In genomic region chr7:6358937-6359590, GRCm38 (mm10) we compare ENCODE assay signal across 10 mouse cellular contexts. TPM values are rescaled to one million over a fixed set of nuclear protein-coding genes. Genes with fewer than 3 reads are reported as not detected.
DNase-seq lines count a peak whose midpoint lies in the region; ATAC-seq and TF ChIP-seq lines count a peak whose summit lies in the region.
"Had no signal": no experiment of that assay in that cellular context is flagged by ENCODE, and none has a peak within 500 bp of the region (broad histone marks: within the 10 kb centered on the region; RNA-seq: fewer than 3 reads in every experiment).

No protein-coding gene starts in this region.

- ATAC-seq in hindbrain, embryonic 11.5 days (ENCODE audit: low FRiP score), result no peak
- no peak for ATAC-seq in hindbrain, embryonic 12.5 days (ENCODE audit: low FRiP score)
- no peak for ATAC-seq in Patski
- no peak for ATAC-seq in embryonic facial prominence, embryonic 14.5 days (ENCODE audit: low read depth)
- no peak for ATAC-seq in midbrain, embryonic 13.5 days

- H3K4me2 ChIP-seq in hindbrain, embryonic 11.5 days (replicated peaks; ENCODE audit: low read depth, low read length), result no peak overlapping the region
- H3K4me2 ChIP-seq in hindbrain, embryonic 12.5 days (replicated peaks), result no peak overlapping the region
- no peak overlapping the region for H3K4me2 ChIP-seq in embryonic facial prominence, embryonic 14.5 days (ENCODE audit: low read depth, low read length)
- no peak overlapping the region for H3K4me2 ChIP-seq in midbrain, embryonic 13.5 days (replicated peaks)
- H3K4me2 ChIP-seq: limb, embryonic 15.5 days had no signal

- no peak overlapping the region for H3K27ac ChIP-seq in hindbrain, embryonic 11.5 days (ENCODE audit: low read depth, low read length)
- H3K27ac ChIP-seq in hindbrain, embryonic 12.5 days, result no peak overlapping the region
- no peak overlapping the region for H3K27ac ChIP-seq in embryonic facial prominence, embryonic 14.5 days (replicated peaks; ENCODE audit: low read depth, low read length)
- H3K27ac ChIP-seq in midbrain, embryonic 13.5 days, result peak overlapping the region; percentile 65; the same call in 1 of the 2 replicates
- H3K27ac ChIP-seq: limb, embryonic 15.5 days had no signal

- POLR2A ChIA-PET in Patski (lab: Charles Lee), result no interaction called here

- no peak overlapping the region for H3K9ac ChIP-seq in hindbrain, embryonic 11.5 days (ENCODE audit: low read depth, low read length)
- H3K9ac ChIP-seq in hindbrain, embryonic 12.5 days, result no peak overlapping the region
- H3K9ac ChIP-seq in embryonic facial prominence, embryonic 14.5 days (ENCODE audit: low read depth, low read length), result no peak overlapping the region
- H3K9ac ChIP-seq in midbrain, embryonic 13.5 days (replicated peaks), result no peak overlapping the region; the same call in 1 of the 2 replicates
- H3K9ac ChIP-seq: limb, embryonic 15.5 days had no signal

- no peaks in the 10 kb centered on the region for H3K9me3 ChIP-seq in hindbrain, embryonic 11.5 days (ENCODE audit: control insufficient read depth, low read length)
- no peaks in the 10 kb centered on the region for H3K9me3 ChIP-seq in hindbrain, embryonic 12.5 days (replicated peaks)
- no peaks in the 10 kb centered on the region for H3K9me3 ChIP-seq in embryonic facial prominence, embryonic 14.5 days (ENCODE audit: control insufficient read depth, low read length)
- H3K9me3 ChIP-seq in midbrain, embryonic 13.5 days, result no peaks in the 10 kb centered on the region
- H3K9me3 ChIP-seq: limb, embryonic 15.5 days had no signal

- peak; percentile 85 for DNase-seq in hindbrain, embryonic 11.5 days (ENCODE audit: low spot score)
- peak; percentile 82 for DNase-seq in 416B (ENCODE audit: low read depth)
- DNase-seq in Patski (ENCODE audit: low read depth, low spot score), result no peak
- DNase-seq in embryonic facial prominence, embryonic 14.5 days (ENCODE audit: low spot score), result peak; percentile 76
- DNase-seq in right cerebral cortex, postnatal 25 days, result no peak
- DNase-seq in gastrocnemius, postnatal 25 days, result no peak

- in situ Hi-C loops in Patski (cut with MboI; ENCODE audit: low pct_unique_long_range_greater_than_20kb), result loop anchor here (5.0 kb wide), 2 partner anchors 73 to 168 kb away; no protein-coding TSS in a partner anchor

- 57% methylated on average over 10 of the region's 10 CpGs for WGBS in hindbrain, embryonic 11.5 days
- 52% methylated on average over 10 of the region's 10 CpGs for WGBS in hindbrain, embryonic 12.5 days
- 57% methylated on average over 10 of the region's 10 CpGs for WGBS in embryonic facial prominence, embryonic 14.5 days
- 50% methylated on average over 10 of the region's 10 CpGs for WGBS in midbrain, embryonic 13.5 days

- no peak overlapping the region for H3K4me3 ChIP-seq in hindbrain, embryonic 11.5 days (ENCODE audit: low read depth, low read length)
- no peak overlapping the region for H3K4me3 ChIP-seq in hindbrain, embryonic 12.5 days
- no peak overlapping the region for H3K4me3 ChIP-seq in embryonic facial prominence, embryonic 14.5 days (ENCODE audit: low read depth, low read length)
- H3K4me3 ChIP-seq in midbrain, embryonic 13.5 days (replicated peaks), result no peak overlapping the region
- H3K4me3 ChIP-seq: limb, embryonic 15.5 days had no signal

- H3K4me1 ChIP-seq in hindbrain, embryonic 11.5 days (replicated peaks; ENCODE audit: control insufficient read depth, insufficient read depth, low read length), result no peaks in the 10 kb centered on the region
- peaks cover 4% of the 10 kb centered on the region for H3K4me1 ChIP-seq in hindbrain, embryonic 12.5 days
- H3K4me1 ChIP-seq in embryonic facial prominence, embryonic 14.5 days (ENCODE audit: control insufficient read depth, insufficient read depth, low read length), result peaks cover 6% of the 10 kb centered on the region
- peaks cover 10% of the 10 kb centered on the region for H3K4me1 ChIP-seq in midbrain, embryonic 13.5 days (replicated peaks)
- H3K4me1 ChIP-seq: limb, embryonic 15.5 days had no signal

- CTCF ChIA-PET in Patski (lab: Charles Lee), result interaction anchor here (0.7 to 3.3 kb wide), 10 partner anchors 12 to 369 kb away, joined by 3 to 17 read pairs (median 3); partner anchors contain the start of gene Gm3854

- H3K36me3 ChIP-seq in hindbrain, embryonic 11.5 days (ENCODE audit: control insufficient read depth, insufficient read depth, low read length), result no peaks in the 10 kb centered on the region
- peaks cover 12% of the 10 kb centered on the region for H3K36me3 ChIP-seq in hindbrain, embryonic 12.5 days
- no peaks in the 10 kb centered on the region for H3K36me3 ChIP-seq in embryonic facial prominence, embryonic 14.5 days (ENCODE audit: control insufficient read depth, insufficient read depth, low read length)
- peaks cover 6% of the 10 kb centered on the region for H3K36me3 ChIP-seq in midbrain, embryonic 13.5 days

- peak; percentile 43 for TF ChIP-seq CTCF in Patski (IDR thresholded peaks at IDR 0.05)

- H3K27me3 ChIP-seq in hindbrain, embryonic 11.5 days (ENCODE audit: control insufficient read depth, insufficient read depth, low read length), result no peaks in the 10 kb centered on the region
- H3K27me3 ChIP-seq in hindbrain, embryonic 12.5 days, result no peaks in the 10 kb centered on the region
- peaks cover 9% of the 10 kb centered on the region for H3K27me3 ChIP-seq in Patski
- no peaks in the 10 kb centered on the region for H3K27me3 ChIP-seq in embryonic facial prominence, embryonic 14.5 days (replicated peaks; ENCODE audit: control insufficient read depth, insufficient read depth, low read length)
- H3K27me3 ChIP-seq in midbrain, embryonic 13.5 days, result no peaks in the 10 kb centered on the region
- H3K27me3 ChIP-seq: limb, embryonic 15.5 days had no signal

RNA-seq across cellular contexts. Expression of gene Zfp78, which starts 4.0 kb away (rescaled TPM):
- polyA plus RNA-seq in hindbrain, embryonic 11.5 days (2014; fragmentation: Nextera tagmentation; extraction: Ambion mirVana), result 3.4 and 3.5 TPM in 2 replicates
- polyA plus RNA-seq in hindbrain, embryonic 12.5 days (2016; fragmentation: Nextera tagmentation; extraction: Ambion mirVana), result 2.8 and 3.0 TPM in 2 replicates
- polyA plus RNA-seq in Patski (2021), result 3.4 TPM
- polyA plus RNA-seq in embryonic facial prominence, embryonic 14.5 days (2014; fragmentation: Nextera tagmentation; extraction: Ambion mirVana), result 2.9 and 3.2 TPM in 2 replicates
- 4.3 and 4.6 TPM in 2 replicates for polyA plus RNA-seq in midbrain, embryonic 13.5 days (2015; fragmentation: Nextera tagmentation; extraction: Ambion mirVana)
- total RNA-seq in gastrocnemius, postnatal 25 days (2021), result 1 to 10 TPM; 1.4 to 2.0 TPM

RNA-seq across cellular contexts. Expression of gene Gm3854, which starts 15.5 kb away (rescaled TPM):
- polyA plus RNA-seq in hindbrain, embryonic 11.5 days (2014; fragmentation: Nextera tagmentation; extraction: Ambion mirVana), result 2.5 and 3.7 TPM in 2 replicates
- 4.8 and 5.4 TPM in 2 replicates for polyA plus RNA-seq in hindbrain, embryonic 12.5 days (2016; fragmentation: Nextera tagmentation; extraction: Ambion mirVana)
- 0.99 TPM for polyA plus RNA-seq in Patski (2021)
- 1.3 and 1.4 TPM in 2 replicates for polyA plus RNA-seq in embryonic facial prominence, embryonic 14.5 days (2014; fragmentation: Nextera tagmentation; extraction: Ambion mirVana)
- 7.0 and 7.2 TPM in 2 replicates for polyA plus RNA-seq in midbrain, embryonic 13.5 days (2015; fragmentation: Nextera tagmentation; extraction: Ambion mirVana)
- total RNA-seq in gastrocnemius, postnatal 25 days (2021), result under 1 TPM; 0.16 to 0.23 TPM

RNA-seq across cellular contexts. Expression of gene Zfp28, which starts 24.0 kb away (rescaled TPM):
- 14.2 and 15.3 TPM in 2 replicates for polyA plus RNA-seq in hindbrain, embryonic 11.5 days (2014; fragmentation: Nextera tagmentation; extraction: Ambion mirVana)
- polyA plus RNA-seq in hindbrain, embryonic 12.5 days (2016; fragmentation: Nextera tagmentation; extraction: Ambion mirVana), result 15.9 and 16.4 TPM in 2 replicates
- polyA plus RNA-seq in Patski (2021), result 7.6 TPM
- 8.5 and 8.9 TPM in 2 replicates for polyA plus RNA-seq in embryonic facial prominence, embryonic 14.5 days (2014; fragmentation: Nextera tagmentation; extraction: Ambion mirVana)
- 16.2 and 18.5 TPM in 2 replicates for polyA plus RNA-seq in midbrain, embryonic 13.5 days (2015; fragmentation: Nextera tagmentation; extraction: Ambion mirVana)
- 1 to 10 TPM; 1.1 to 1.9 TPM for total RNA-seq in gastrocnemius, postnatal 25 days (2021)

RNA-seq across cellular contexts. Expression of gene Zfp583, which starts 28.0 kb away (rescaled TPM):
- polyA plus RNA-seq in hindbrain, embryonic 11.5 days (2014; fragmentation: Nextera tagmentation; extraction: Ambion mirVana), result 8.5 and 10.3 TPM in 2 replicates
- polyA plus RNA-seq in hindbrain, embryonic 12.5 days (2016; fragmentation: Nextera tagmentation; extraction: Ambion mirVana), result 10.8 and 12.1 TPM in 2 replicates
- polyA plus RNA-seq in Patski (2021), result not detected
- 6.2 and 6.5 TPM in 2 replicates for polyA plus RNA-seq in embryonic facial prominence, embryonic 14.5 days (2014; fragmentation: Nextera tagmentation; extraction: Ambion mirVana)
- polyA plus RNA-seq in midbrain, embryonic 13.5 days (2015; fragmentation: Nextera tagmentation; extraction: Ambion mirVana), result 11.7 and 12.9 TPM in 2 replicates
- 1 to 10 TPM in 1 of 2 experiments, under 1 TPM in 1; 0.41 to 1.0 TPM for total RNA-seq in gastrocnemius, postnatal 25 days (2021)

RNA-seq across cellular contexts. Expression of gene Smim17, which starts 39.5 kb away (rescaled TPM):
- polyA plus RNA-seq in hindbrain, embryonic 11.5 days (2014; fragmentation: Nextera tagmentation; extraction: Ambion mirVana), result 0.76 and 0.78 TPM in 2 replicates
- polyA plus RNA-seq in hindbrain, embryonic 12.5 days (2016; fragmentation: Nextera tagmentation; extraction: Ambion mirVana), result 1.5 TPM in 2 replicates
- polyA plus RNA-seq in Patski (2021), result 0.36 TPM
- polyA plus RNA-seq in embryonic facial prominence, embryonic 14.5 days (2014; fragmentation: Nextera tagmentation; extraction: Ambion mirVana), result 0.12 and 0.18 TPM in 2 replicates
- 2.4 and 3.4 TPM in 2 replicates for polyA plus RNA-seq in midbrain, embryonic 13.5 days (2015; fragmentation: Nextera tagmentation; extraction: Ambion mirVana)
- under 1 TPM; 0.31 to 0.46 TPM for total RNA-seq in gastrocnemius, postnatal 25 days (2021)
- polyA plus RNA-seq: stomach, embryonic 14.5 days had no signal

Comparison
In these comparisons a context has a peak if more than half of its experiments do, and no peak if none do; other contexts are left out.
1. DNase-seq: peak in hindbrain, embryonic 11.5 days (single experiment), 416B (single experiment) and embryonic facial prominence, embryonic 14.5 days (single experiment); none in Patski (single experiment), right cerebral cortex, postnatal 25 days (single experiment) and gastrocnemius, postnatal 25 days (single experiment).